Mouse (Mus musculus) ES-CJ7 (cell line): Measurements from ENCODE around the gene Fstl4.
A peak's percentile ranks its signal among the peaks of the same experiment; 100 is the strongest.

Source experiments
- DNase-seq: peaks from one replicate; pipeline ENCODE4 v3.0.0; 2011; ENCODE audit warnings: low read depth, low spot score

Gene Fstl4

DNA sequence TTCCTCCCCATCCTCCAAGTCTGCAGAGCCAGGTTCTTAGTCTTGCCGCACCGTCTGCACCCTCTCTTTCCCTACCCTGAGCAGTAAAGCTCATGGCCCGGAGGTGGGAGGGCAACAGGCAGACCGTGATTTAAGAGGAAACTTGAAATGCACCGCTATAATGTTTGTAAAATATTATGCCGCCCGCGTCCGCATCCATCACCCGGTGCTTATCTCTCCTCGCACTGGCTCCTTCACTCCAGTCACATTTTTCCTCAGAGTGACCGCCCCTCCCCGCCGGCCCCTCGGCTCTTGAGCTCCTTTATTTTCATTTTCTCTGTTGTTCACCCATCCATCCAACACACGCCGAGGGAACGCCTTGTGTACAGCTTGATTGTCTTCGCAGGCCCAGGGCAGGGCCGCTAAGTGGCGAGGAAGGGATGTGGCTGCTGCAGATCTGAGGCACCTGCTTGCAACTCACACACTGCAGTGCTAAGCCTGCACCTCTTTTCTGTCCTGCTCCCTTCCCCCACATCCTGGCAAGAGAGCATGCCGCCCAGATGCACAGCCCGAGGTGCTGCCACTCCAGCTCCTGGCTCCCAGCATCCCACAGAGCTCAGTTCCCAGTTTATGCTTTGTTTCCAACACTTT lies 368.1 kb downstream of the Fstl4 start:
- no peak for DNase-seq

DNA sequence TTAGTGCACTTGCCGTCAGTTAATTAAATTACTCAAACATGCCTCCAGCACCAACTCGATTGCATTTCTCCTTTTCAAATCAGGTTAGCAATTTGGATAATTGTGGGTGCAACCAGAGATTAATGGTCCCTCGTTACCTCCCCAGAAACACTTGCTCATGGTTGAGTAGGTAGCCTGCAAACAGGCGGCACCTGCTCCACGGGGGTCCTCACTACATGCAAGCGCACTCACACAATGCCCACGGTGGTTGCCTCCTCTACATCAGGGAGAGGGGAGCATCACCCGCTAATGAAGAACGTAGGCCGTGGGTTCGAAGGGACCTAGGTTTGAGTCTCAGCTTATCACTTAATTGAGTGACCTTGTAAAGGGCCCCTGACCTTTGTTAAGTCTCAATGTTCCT lies 371.9 kb downstream of the Fstl4 start:
- no peak for DNase-seq

DNA sequence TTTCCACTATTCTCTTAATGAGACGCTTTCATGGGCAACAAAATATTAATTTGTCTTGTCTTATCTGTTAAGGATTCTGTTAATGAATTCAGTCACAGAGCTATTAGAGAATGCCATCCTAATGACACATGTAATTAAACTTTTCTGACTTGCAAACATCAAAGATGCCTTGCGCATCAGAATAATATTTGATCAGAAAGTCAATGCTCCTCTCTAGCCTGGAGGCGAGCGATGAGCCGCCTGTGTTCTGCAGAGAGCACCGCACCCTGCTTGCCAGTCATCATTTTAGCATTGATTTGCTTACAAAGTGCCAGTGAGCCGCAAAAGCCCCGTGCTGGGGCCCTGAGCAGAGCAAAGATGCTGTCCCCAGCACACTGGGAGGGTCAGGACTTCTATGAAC lies 372.9 kb downstream of the Fstl4 start:
- DNase-seq, result no peak

- DNase-seq, result no peak
Observed at GRCm38 (mm10) chr11:53138212-53138611, 373.8 kb downstream of the Fstl4 start.

DNA sequence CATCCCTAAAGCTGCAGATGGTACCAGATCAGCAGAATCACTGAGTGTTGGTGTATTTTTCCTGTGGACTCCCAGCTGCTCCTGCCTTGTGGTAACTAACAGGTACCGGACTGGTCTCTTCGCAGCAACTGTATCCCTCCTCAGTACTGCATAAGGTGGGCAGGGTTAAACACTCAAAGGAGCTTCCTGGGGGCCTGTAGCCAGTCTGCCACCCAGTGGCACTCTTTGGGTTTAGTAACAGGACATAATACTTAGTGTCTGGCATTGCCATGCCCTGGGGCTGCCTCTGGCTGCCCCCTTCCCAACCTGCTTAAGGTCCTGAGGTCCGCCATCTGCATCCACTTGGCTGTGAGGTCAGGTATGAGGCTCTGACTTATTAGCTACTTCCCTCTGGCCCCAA lies 375.2 kb downstream of the Fstl4 start:
- DNase-seq, result no peak

DNA sequence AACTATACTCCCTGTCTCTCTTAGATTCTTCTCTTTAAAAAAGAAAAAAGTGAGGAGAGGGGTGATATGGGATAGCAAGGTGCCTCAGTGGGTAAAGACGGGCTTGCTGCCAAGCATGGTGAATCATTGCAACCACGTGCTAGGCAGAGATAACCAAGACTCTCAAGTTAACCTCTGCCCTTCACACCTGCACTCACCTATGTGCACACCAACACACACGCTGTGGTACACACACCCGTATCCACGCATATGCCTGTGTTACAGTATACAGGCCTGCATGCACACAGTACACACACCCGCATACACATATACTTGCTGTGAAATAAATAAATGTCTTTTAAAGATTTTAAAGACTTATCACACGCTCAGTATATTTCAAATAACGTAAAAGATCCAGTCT lies 375.8 kb downstream of the Fstl4 start:
- DNase-seq, result no peak

GRCm38 (mm10) chr11:53140722-53141400 lies 376.4 kb downstream of the Fstl4 start:
- DNase-seq, result peak; percentile 13

DNA sequence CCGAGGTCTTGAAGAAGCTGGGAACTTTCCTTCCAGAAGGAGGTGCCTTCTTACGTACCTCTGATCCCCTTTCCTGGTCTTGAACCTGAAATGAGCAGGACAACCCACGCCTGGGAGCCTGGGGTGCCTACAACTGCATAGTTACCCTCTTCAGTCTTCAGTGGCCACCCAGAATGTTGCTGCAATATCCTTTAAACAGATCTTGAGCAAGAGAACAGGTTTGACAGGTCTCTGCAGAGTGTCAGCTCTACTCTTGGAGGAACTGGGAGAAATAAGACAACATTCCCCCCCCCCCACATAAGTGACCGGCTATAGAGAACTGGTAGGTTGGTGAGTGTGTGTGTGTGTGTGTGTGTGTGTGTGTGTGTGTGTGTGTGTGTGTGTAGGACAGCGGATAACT lies 379.1 kb downstream of the Fstl4 start:
- no peak for DNase-seq

DNA sequence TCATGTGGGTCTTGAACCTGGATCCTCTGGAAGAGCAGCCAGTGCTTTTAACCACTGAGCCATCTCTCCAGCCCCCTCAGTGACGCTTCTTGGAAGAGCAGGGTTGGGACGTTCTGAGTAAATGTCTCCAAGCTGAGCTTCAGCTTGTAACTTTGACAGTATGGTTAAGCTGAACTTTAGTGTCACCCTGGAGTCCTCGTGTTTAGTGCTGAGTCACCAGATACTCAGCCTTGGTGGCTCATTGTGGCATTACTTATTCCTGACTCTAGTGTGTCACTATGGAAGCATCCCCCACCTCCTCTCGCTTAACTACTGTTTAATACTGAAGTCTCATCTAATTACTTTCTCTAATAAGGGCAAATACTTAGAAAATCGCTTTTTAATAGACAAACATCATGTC lies 380.1 kb downstream of the Fstl4 start:
- no peak for DNase-seq

- DNase-seq, result peak; percentile 35
Observed at GRCm38 (mm10) chr11:53146290-53146689, 381.9 kb downstream of the Fstl4 start.

- no peak for DNase-seq
Observed at GRCm38 (mm10) chr11:53156463-53156862, 392.0 kb downstream of the Fstl4 start.

DNA sequence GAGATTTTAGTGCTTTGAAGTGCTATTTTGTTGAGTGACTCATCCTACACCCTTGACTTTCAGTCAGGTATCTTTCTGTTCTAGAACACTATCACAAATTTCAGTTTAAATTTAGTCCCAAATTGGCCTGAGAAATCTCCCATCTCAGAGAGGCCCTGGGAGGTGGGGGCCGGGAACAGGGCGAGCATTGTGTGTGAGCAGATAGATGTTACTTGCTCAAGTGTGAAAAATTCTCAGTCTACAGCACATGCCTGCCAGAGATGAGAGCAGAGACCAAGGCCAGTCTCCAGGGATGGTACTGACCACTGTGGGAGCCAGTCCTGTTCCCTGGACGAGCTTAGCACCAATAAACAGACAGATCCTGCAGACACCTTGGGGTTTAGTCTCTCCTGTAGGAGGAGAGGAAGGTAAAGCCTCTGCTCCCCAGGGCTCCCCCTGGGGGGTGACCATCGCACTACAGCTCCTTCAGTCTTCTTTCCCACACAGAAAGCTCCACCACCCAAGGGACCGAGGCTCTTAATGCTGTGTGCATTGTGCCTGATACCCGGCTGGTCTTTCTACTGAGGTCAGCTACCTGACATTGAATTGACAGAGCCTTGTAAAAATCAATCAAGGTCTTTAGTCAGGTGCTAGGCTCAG lies 393.3 kb downstream of the Fstl4 start:
- DNase-seq, result peak; percentile 21

GRCm38 (mm10) chr11:53162385-53162784 lies 398.0 kb downstream of the Fstl4 start:
- DNase-seq, result no peak

DNA sequence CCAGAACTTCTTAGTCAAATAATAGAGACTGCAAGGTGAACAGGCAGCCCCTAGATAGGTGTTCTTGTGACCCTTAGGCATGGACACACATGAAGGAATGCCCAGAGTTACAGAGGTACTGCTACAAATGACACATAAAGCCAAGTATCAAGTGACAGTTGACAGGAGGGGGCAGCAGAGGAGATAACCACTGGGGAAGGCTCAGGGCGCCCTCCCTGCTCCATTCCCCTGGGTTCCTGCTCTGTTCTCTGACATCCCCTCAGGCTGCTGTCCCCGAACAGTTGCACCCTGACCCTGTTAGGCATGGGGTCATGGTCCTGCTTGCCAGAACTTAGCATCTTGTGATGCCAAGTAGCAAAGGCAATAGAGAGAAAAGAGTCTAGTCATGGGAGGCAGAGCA lies 402.0 kb downstream of the Fstl4 start:
- DNase-seq, result no peak

DNA sequence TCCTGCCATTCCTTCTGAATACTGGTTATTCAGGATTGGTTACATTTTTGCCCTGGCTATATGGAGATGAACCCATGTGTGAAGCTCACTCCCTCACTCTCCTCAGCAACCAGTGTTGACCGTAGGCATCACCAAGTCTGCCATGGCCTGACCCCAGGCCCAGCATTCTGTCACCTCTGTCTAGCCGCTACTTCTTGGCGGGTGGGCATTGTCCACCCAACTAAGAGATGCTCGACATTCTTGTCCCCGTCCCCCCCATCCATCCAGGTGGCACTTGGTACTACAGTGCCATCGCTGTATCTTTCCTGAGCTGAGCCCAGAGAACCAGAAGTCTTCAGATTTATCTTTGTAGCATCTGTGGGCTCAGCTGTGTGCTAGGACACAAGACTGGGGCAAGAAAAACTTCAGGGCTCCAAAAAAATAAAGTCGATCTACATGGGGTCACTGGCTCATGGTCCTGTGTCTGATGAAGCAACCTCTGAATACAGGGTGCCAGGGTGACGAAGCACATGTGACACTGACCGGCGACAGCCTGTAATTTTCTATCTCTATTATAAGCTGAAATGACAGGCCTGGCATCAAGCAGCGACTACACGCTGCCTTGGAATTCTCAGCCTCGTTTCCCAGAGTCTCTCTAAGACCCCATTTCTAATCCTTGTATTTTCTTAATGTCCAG lies 417.9 kb downstream of the Fstl4 start:
- no peak for DNase-seq

DNA sequence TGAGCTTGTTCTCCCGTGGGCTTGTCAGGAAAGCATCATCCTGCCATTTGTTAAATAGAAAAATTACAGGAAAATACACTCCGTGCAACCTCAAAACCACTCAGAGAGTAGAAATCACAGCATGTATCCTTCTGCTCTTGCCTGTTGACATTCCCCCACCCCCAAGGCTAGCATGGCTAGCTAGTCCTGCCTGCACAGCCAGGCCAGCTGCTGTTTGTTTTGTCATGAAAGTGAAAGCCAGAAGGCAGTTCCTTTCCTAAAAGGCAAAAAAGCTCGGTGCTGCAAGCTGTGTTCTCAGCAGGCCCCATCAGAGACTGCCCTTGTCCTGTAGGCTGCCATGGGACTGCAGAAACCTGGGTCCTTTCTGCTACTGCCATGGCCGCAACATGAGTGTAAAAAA lies 418.4 kb downstream of the Fstl4 start:
- no peak for DNase-seq

GRCm38 (mm10) chr11:53184046-53184445 lies 419.6 kb downstream of the Fstl4 start:
- no peak for DNase-seq

DNA sequence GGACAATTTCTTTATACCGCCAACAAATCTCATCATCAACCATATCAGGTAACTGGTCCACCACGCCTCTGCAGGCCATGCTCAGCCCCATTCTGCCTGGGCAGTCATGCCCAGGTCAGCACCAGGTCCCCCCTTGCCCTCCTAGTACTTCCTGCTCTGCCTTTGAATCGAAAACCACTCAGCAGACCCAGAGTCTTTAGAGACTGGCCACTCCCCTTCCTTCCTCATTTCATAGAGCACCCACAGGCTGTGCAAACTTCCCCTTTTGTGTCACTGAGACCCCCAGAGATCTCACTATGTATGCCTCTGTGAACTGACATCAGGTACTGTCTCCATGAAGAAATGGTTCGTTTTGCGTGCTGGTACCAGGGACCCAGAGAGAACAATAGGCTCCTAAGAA lies 420.3 kb downstream of the Fstl4 start:
- DNase-seq, result no peak

- DNase-seq, result no peak
Observed at GRCm38 (mm10) chr11:53187427-53188140, 423.1 kb downstream of the Fstl4 start.

DNA sequence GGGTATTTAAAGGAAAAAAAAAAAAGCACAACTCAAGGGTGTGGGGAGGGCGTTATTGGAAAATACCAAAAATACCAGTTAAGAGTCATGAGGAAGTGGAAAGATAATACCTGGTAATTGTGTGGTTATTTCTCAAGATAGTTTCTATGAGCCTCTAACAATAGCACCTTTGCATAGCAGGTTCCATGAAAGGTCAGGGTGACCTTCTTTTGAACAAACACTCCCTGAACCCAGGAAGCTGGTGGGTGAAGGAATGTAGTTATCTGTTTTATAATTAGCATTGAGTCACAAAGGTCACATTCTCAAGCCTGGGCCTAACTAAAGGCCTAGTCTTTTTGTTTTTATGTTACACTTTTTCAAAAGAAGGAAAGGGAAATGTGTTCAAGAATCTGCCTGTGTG lies 432.1 kb downstream of the Fstl4 start:
- peak; percentile 42 for DNase-seq

- peak; percentile 16 for DNase-seq
Observed at GRCm38 (mm10) chr11:53197111-53197510, 432.7 kb downstream of the Fstl4 start.
